Mouse (Mus musculus) bone marrow, adult 2 months (tissue): ENCODE measurements around the gene Nebl.

Experiments used
- CTCF ChIP-seq: fragments of 200-500 bp; IDR thresholded peaks from 2 replicates; pipeline ENCODE4 v1.5.1; 2011; ENCODE audit warnings: low read length, control low read depth; ENCODE audit not compliant: control insufficient read depth, insufficient read depth
- POLR2A ChIP-seq: fragments of 200-500 bp; IDR thresholded peaks from 2 replicates; pipeline ENCODE4 v1.6.1; 2011; ENCODE audit warnings: low read depth, mild to moderate bottlenecking, control low read depth, low read length, borderline replicate concordance; ENCODE audit not compliant: control insufficient read depth

GRCm38 (mm10) chr2:17705426-17705825 lies 25.8 kb downstream of the Nebl start:
- TF ChIP-seq CTCF, result no peak
- TF ChIP-seq POLR2A, result no peak
